Mouse (Mus musculus): Measurements from ENCODE around the gene Zfp287.

DNA sequence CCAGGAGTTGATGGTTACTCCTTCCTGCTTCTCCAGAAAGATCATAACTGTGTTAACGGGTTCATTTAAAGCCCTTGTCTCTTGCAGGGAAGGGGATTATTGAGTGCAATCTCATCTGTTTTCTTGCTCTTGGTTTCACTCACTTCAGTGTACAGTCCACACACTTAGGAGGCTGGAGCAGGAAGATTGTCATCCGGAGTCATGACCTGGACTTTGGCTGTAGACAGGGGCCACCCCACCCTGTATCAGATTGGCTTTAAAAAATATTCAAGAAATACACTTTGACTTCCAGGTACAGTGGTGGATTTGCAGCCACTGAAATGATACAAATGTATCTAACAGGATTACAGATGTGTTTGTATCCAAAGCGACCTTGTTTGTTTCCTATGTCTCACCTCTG, 40.1 kb downstream of the Zfp287 start:
- TF ChIP-seq EP300 (optimal IDR thresholded peaks at IDR 0.05) (no peak), CTCF (IDR thresholded peaks at IDR 0.05; ENCODE audit: low read depth) (no peak)

Data from stomach, postnatal 0 days (tissue).